Mouse (Mus musculus) T-helper 2 cell (primary cell): ENCODE results near the gene Acap2.

Experiments
- in situ Hi-C: fragments of 300-600 bp; cut with MboI, MseI; formaldehyde crosslinking; loops from one replicate; pipeline ENCODE4 v1.15.1; 2025; ENCODE audit warnings: high pct_unique_total_duplicates

The Acap2 gene

GRCm38 (mm10) chr16:31050701-31051100 lies 150.3 kb downstream of the Acap2 start:
- in situ Hi-C loops, result no loop called here

DNA sequence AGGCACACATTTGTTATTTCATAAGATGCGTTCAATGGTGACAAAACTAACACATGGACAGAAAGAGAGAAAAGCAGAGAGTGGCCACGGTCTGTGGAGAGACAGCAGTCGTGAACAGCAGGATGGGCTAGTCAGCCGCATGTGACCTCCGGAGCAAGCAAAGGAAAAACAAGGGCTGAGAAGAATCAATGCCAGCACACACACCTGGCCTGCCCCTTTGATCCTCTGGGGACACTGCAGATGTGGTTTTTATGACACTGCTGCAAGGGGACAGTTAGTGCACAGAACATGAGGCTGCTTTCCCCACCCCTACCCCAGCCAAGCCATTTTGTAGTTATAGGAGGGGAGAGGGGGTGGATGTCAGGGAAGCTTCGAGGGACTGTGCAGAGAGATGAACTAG lies 152.9 kb downstream of the Acap2 start:
- in situ Hi-C loops, result no loop called here

DNA sequence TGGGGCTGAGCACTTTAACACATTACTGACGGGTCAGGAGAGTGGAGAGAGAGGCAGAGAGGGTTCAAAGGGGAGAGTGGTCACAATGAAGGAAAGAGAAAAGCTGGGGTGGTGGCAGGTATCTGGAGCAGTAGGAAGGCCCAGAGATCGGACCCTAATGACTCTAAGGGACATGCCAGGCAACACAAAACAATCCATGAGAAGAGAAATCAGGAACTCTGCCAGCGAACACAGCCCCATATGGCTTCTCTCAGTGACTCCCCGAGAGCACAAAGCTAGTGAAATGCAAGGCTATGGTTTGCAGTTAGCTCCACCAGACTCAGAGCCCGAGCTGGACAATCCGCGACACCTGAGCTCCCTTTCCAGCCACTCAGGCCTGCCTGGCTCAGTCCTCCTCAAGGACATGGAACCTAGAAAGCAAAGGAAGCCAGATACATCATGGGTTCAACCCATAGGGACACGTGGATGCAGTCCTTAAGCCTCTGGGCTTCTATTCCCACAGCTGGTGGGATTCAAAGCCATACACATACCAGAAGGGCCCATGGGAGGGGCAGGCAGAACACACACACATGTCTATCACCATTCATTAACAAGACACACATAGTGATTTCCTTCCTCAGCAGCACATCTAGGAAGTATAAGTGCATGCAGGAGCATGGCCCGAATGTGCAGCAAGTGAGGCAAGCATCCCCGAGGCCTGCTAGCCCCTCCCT lies 153.7 kb downstream of the Acap2 start:
- in situ Hi-C loops, result no loop called here

DNA sequence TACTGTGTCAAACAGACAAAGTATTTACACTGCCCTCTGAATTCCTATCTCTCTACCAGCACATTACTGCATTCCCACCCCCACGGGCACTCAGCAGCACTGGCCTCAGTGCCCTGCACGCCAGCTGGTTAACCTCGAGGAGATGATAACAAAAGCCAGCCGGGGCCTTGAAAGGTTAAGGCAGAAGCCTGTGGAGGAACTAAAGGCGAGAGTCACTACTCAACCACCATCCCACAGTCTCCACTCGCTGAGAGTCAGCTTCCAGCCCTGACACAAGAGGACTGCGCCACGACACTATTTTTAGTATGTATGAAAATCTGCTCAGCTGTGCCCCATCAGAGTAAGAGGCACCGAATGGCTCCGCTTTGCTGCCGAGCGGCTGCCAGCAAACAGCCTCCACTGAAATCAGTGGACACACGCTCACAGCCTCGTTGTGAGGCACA lies 154.8 kb downstream of the Acap2 start:
- in situ Hi-C loops, result no loop called here

DNA sequence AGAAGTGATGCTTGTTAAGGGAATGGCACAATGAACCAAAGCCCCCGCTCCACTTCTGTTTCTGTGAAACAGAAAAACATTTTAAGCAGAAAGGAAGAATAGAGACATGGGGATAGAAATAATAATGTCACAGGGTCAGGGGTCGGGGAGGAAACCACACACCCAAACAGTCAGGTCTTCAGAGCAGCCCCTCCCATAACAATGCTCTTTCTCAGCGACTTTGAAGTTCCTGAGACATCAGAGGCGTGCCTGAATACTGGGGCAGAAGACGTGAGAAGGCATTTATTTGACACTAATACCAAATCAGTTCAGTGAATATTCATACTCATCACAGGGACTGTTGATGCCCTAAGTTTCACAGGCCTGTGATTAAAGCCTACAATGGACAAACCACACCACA lies 155.8 kb downstream of the Acap2 start:
- in situ Hi-C loops, result no loop called here

DNA sequence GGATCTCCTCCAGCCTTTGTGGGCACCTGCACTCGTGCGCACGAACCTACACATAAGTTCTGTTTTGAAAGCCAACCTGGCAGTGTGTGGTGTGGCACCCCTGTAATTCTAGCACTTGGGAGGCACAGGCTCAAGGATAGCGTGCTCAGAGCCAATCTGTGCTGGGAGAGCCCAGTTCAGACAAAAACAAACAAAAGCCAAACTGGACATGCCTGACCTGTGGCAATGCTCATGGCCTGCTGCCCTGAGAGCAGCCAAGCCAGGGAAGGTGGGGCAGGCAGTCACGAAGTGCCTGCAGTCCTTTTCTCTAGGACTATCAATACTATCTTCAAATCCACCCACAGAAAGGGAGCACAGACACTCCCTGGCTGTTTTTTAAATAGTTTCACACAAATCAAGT lies 157.9 kb downstream of the Acap2 start:
- in situ Hi-C loops, result no loop called here
